22 mouse cellular contexts compared by ENCODE assay signal in genomic region chr14:49313376-49313775, GRCm38 (mm10).
DNase-seq lines count a peak whose midpoint lies in the region; ATAC-seq and TF ChIP-seq lines count a peak whose summit lies in the region.
"Had no signal": no experiment of that assay in that cellular context is flagged by ENCODE, and none has a peak within 500 bp of the region (broad histone marks: within the 10 kb centered on the region; RNA-seq: fewer than 3 reads in every experiment).

No protein-coding gene starts in this region.

- ATAC-seq in forebrain, embryonic 15.5 days (replicated peaks), result no peak
- ATAC-seq in forebrain, postnatal 0 days, result no peak
- no peak for ATAC-seq in lung, embryonic 14.5 days (ENCODE audit: insufficient read depth)
- ATAC-seq: inflammation-experienced regulatory T-cells, adult 6 months had no signal

- no peaks in the 10 kb centered on the region for H3K9me3 ChIP-seq in forebrain, embryonic 15.5 days
- H3K9me3 ChIP-seq in forebrain, postnatal 0 days (ENCODE audit: low read length), result no peaks in the 10 kb centered on the region
- no peaks in the 10 kb centered on the region for H3K9me3 ChIP-seq in lung, embryonic 14.5 days (ENCODE audit: low read depth, low read length)
- H3K9me3 ChIP-seq: embryonic facial prominence, embryonic 15.5 days; forebrain, embryonic 10.5 days; heart, embryonic 15.5 days; hindbrain, embryonic 10.5 days had no signal

- H3K27ac ChIP-seq in forebrain, embryonic 15.5 days (replicated peaks), result 0 out of 2 replicates have a peak overlapping the region, but pooled peaks have one; percentile 27
- H3K27ac ChIP-seq in forebrain, postnatal 0 days (ENCODE audit: low read depth, low read length), result no peak overlapping the region
- no peak overlapping the region for H3K27ac ChIP-seq in lung, embryonic 14.5 days (ENCODE audit: low read depth)
- H3K27ac ChIP-seq: embryonic facial prominence, embryonic 15.5 days; gastrocnemius, adult 2 months; heart, adult 2 months; heart, embryonic 15.5 days; hindbrain, embryonic 10.5 days had no signal

- no peak overlapping the region for H3K9ac ChIP-seq in forebrain, embryonic 15.5 days (replicated peaks)
- no peak overlapping the region for H3K9ac ChIP-seq in forebrain, postnatal 0 days
- H3K9ac ChIP-seq in lung, embryonic 14.5 days, result no peak overlapping the region
- H3K9ac ChIP-seq: embryonic facial prominence, embryonic 15.5 days; heart, embryonic 15.5 days had no signal

- H3K36me3 ChIP-seq in forebrain, embryonic 15.5 days, result no peaks in the 10 kb centered on the region
- H3K36me3 ChIP-seq in forebrain, postnatal 0 days (ENCODE audit: insufficient read depth), result no peaks in the 10 kb centered on the region
- no peaks in the 10 kb centered on the region for H3K36me3 ChIP-seq in lung, embryonic 14.5 days (ENCODE audit: insufficient read depth)
- H3K36me3 ChIP-seq: embryonic facial prominence, embryonic 15.5 days; forebrain, embryonic 10.5 days; heart, embryonic 15.5 days; hindbrain, embryonic 10.5 days had no signal

- H3K27me3 ChIP-seq in forebrain, embryonic 15.5 days, result no peaks in the 10 kb centered on the region
- H3K27me3 ChIP-seq in forebrain, postnatal 0 days (ENCODE audit: insufficient read depth, low read length), result no peaks in the 10 kb centered on the region
- no peaks in the 10 kb centered on the region for H3K27me3 ChIP-seq in lung, embryonic 14.5 days (ENCODE audit: insufficient read depth, low read length)
- H3K27me3 ChIP-seq: CH12.LX; embryonic facial prominence, embryonic 15.5 days; heart, embryonic 15.5 days had no signal

- no peak overlapping the region for H3K4me2 ChIP-seq in forebrain, embryonic 15.5 days (replicated peaks)
- H3K4me2 ChIP-seq in forebrain, postnatal 0 days (ENCODE audit: low read depth), result no peak overlapping the region
- H3K4me2 ChIP-seq in lung, embryonic 14.5 days, result no peak overlapping the region
- H3K4me2 ChIP-seq: embryonic facial prominence, embryonic 15.5 days; heart, embryonic 11.5 days; heart, embryonic 15.5 days had no signal

- WGBS in forebrain, embryonic 15.5 days, result 72% methylated on average over 8 of the region's 8 CpGs
- WGBS in forebrain, postnatal 0 days, result 68% methylated on average over 8 of the region's 8 CpGs
- 47% methylated on average over 8 of the region's 8 CpGs for WGBS in lung, embryonic 14.5 days

- DNase-seq in forebrain, postnatal 0 days, result no peak
- DNase-seq in lung, embryonic 14.5 days, result peak; percentile 6
- no peak for DNase-seq in lung, adult 18-20 months
- DNase-seq in ES-CJ7 (ENCODE audit: low read depth, low spot score), result peak; percentile 4
- DNase-seq in ZHBTc4 (ENCODE audit: low read depth, low spot score), result peak; percentile 33
- DNase-seq in adrenal gland, postnatal 36 days, result no peak
- DNase-seq: adrenal gland, postnatal 10 days; cerebellum, adult 9-11 months; cerebellum, postnatal 36 days; gastrocnemius, adult 2 months; gastrocnemius, postnatal 25 days; heart, adult 2 months; kidney, adult 18-20 months had no signal

- no peak for TF ChIP-seq CTCF in forebrain, postnatal 0 days (IDR thresholded peaks at IDR 0.05; ENCODE audit: low read depth)
- no peak for TF ChIP-seq CTCF in lung, embryonic 14.5 days (IDR thresholded peaks at IDR 0.05; ENCODE audit: low read depth)

- peaks cover 35% of the 10 kb centered on the region for H3K4me1 ChIP-seq in forebrain, embryonic 15.5 days
- H3K4me1 ChIP-seq in forebrain, postnatal 0 days (ENCODE audit: insufficient read depth), result no peaks in the 10 kb centered on the region; the same call in 1 of the 2 replicates
- H3K4me1 ChIP-seq in lung, embryonic 14.5 days (ENCODE audit: insufficient read depth), result no peaks in the 10 kb centered on the region
- H3K4me1 ChIP-seq: embryonic facial prominence, embryonic 15.5 days; heart, embryonic 15.5 days had no signal

- H3K4me3 ChIP-seq in forebrain, embryonic 15.5 days, result no peak overlapping the region
- H3K4me3 ChIP-seq in forebrain, postnatal 0 days (ENCODE audit: low read depth, low read length), result no peak overlapping the region
- no peak overlapping the region for H3K4me3 ChIP-seq in lung, embryonic 14.5 days (ENCODE audit: low read depth, low read length)
- H3K4me3 ChIP-seq: embryonic facial prominence, embryonic 15.5 days; erythroblast, embryonic 14.5 days; forebrain, embryonic 10.5 days; gastrocnemius, adult 2 months; heart, adult 2 months; heart, embryonic 15.5 days; hindbrain, embryonic 10.5 days had no signal

Comparison
In these comparisons a context has a peak if more than half of its experiments do, and no peak if none do; other contexts are left out.
1. DNase-seq: peak in lung, embryonic 14.5 days (single experiment), ES-CJ7 (single experiment) and ZHBTc4 (single experiment); none in forebrain, postnatal 0 days (single experiment), lung, adult 18-20 months (0 of 2) and adrenal gland, postnatal 36 days (0 of 2).